Mouse (Mus musculus): ENCODE data around the gene Olfr898.

The Olfr898 gene

DNA sequence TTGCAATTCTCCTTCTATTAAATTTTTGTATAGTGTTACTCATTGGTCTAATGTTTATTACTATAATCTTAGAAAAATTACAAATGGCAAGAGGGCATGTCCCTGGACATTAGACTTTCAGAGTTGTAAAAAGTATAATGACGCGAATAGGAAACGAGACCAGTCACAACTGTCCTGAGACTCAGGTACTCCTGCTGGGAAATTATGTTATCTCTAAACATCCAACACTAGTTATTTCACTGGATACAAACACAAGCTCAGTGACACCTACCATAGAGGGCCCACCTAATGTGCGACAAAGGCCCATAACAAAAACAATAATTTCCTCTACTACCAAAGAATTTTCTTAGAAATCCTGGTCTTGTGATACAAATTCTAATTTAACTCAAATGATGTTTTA, at the start of gene Olfr898:
Olfr898 (plus strand) TSS at position 301 of the 400 bp plus-strand sequence.
- no peak for DNase-seq

DNA sequence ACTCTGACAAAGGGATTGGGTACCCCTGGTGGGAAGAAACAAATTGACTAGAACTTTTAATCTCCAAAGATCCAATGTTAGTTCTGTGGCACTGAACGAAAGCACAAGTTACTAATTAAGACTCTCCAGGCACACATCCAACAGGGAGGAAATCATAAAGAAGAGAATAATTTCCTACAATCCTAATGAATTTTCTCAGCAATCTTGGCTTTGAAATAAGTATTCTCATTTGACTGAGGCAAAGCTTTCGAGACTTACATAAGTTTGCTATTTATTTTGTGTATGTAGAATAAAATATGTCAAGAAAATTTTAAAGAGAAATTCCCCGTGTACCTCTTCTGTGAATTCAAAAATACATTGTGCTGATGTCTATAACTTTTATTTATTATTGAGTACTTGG, 19.5 kb upstream of the Olfr898 start, which contains the start of gene Olfr25:
Olfr25 (plus strand) TSS at position 301 of the 400 bp plus-strand sequence.
- no peak for DNase-seq

DNA sequence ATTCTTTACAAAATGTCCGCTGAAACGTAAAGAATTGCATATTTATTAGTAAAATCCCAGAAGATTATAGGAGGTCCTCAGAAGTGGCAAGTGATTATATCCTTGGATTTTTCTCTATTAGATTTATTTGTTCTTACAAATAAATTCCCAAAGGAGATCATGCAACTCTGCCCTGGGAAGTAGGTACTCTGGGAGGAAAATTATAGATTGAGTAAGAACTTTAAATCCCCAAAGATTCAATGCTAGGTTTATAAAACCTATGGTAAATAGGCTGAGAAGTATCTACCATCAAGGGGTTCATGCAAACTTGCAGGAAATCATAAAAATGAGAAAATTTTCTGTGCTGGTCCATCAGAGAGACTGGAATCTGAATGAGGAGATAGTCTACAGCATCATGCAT, 18.4 kb downstream of the Olfr898 start, which contains the start of gene Olfr250:
Olfr250 (plus strand) TSS at position 301 of the 400 bp plus-strand sequence.
- no peak for DNase-seq

DNA sequence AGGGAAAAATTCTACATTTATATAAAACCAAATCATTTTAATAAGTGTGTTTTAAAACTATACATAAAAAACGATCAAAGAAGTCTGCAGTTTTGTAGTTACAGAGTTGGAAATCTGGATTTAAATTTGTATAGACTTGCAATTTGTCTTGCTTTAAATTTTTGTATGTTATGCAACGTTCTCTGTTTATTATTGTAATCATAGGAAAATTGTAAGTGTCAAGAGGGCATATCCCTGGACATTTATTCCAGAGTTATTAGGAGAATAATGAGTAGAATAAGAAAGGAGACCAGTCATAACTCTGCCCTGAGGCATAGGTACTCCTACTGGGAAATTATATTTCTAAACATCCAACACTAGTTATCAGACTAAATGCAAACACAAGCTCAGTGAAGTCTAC, 28.6 kb downstream of the Olfr898 start, which contains the start of gene Olfr251:
Olfr251 (plus strand) TSS at position 301 of the 400 bp plus-strand sequence.
- DNase-seq = no peak

DNA sequence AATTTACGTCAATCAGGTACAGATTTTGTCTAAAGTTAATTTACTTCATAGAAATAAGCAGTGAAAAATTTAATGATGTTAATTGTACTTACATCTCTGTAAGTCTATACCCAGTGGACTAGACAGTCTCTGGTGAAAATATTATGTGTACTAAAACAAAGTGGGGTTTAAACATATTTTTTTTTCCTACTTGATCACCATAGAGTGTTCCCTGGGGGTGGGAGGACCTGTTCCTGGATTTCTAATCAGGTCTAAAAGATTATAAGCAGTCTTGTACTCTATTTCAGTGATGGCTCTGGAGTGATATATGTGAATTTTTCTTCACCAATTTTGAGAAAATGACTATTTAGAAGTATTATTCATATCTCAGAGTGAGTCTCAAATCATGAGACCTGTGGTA, 53.2 kb downstream of the Olfr898 start, which contains the start of gene Olfr147:
Olfr147 (plus strand) TSS at position 301 of the 400 bp plus-strand sequence.
- no peak for DNase-seq

Measured in lung, adult 18-20 months (tissue).